Mouse (Mus musculus): ENCODE measurements around the gene Wnt5b. TPM values are rescaled to one million over a fixed set of nuclear protein-coding genes. Genes with fewer than 3 reads are reported as not detected.

Wnt5b gene
- total RNA-seq, 1 experiment, result 3.5 TPM

GRCm38 (mm10) chr6:119490549-119490948 is 53.6 kb downstream of the Wnt5b start:
- Histone ChIP-seq H3K27ac (ENCODE audit: insufficient read depth, low read depth, low read length, poor library complexity, severe bottlenecking) (no peak overlapping the region), H3K4me1 (ENCODE audit: control insufficient read depth in 2 of 2, insufficient read depth in 2 of 2, low read length in 2 of 2, poor library complexity in 1 of 2) (peaks cover 0 to 2% of the 10 kb centered on the region in 2 experiments; a peak in 1 of 4 replicates), H3K36me3 (ENCODE audit: control insufficient read depth, insufficient read depth, low read length, poor library complexity, severe bottlenecking) (no peaks in the 10 kb centered on the region), H3K9ac (ENCODE audit: insufficient read depth, low read depth, low read length, poor library complexity, severe bottlenecking) (no peak overlapping the region), H3K4me3 (ENCODE audit: insufficient read depth in 1 of 2, low read depth in 1 of 2, low read length in 2 of 2, poor library complexity in 1 of 2, severe bottlenecking in 1 of 2) (no peak overlapping the region), H3K9me3 (ENCODE audit: control insufficient read depth, insufficient read depth, low read depth, low read length) (no peaks in the 10 kb centered on the region)
- TF ChIP-seq CHD2 (IDR thresholded peaks at IDR 0.05; ENCODE audit: low read depth, low read length) (no peak), MAFK (IDR thresholded peaks at IDR 0.05; ENCODE audit: insufficient read depth, low read depth, low read length) (no peak), HCFC1 (IDR thresholded peaks at IDR 0.05; ENCODE audit: borderline replicate concordance, insufficient read depth, low read length) (no peak), ZNF384 (IDR thresholded peaks at IDR 0.05; ENCODE audit: low read depth, low read length) (no peak), ZC3H11A (IDR thresholded peaks at IDR 0.05; ENCODE audit: borderline replicate concordance, low read depth, low read length) (no peak)
- no peak for DNase-seq (ENCODE audit: low read depth, low spot score)
- in situ Hi-C loops (cut with MboI; ENCODE audit: low sequenced_read_pairs in 2 of 2, unreplicated experiment in 2 of 2), result loop anchor here (25.0 kb wide), 2 partner anchors 422 to 697 kb away; partner anchors contain the start of gene Rad52 (in 2 of the 2)

- Histone ChIP-seq H3K4me3 (ENCODE audit: insufficient read depth in 1 of 2, low read depth in 1 of 2, low read length in 2 of 2, poor library complexity in 1 of 2, severe bottlenecking in 1 of 2) (no peak overlapping the region), H3K9me3 (ENCODE audit: control insufficient read depth, insufficient read depth, low read depth, low read length) (no peaks in the 10 kb centered on the region), H3K36me3 (ENCODE audit: control insufficient read depth, insufficient read depth, low read length, poor library complexity, severe bottlenecking) (peaks cover under 1% of the 10 kb centered on the region; the same call in 1 of the 2 replicates), H3K27ac (ENCODE audit: insufficient read depth, low read depth, low read length, poor library complexity, severe bottlenecking) (no peak overlapping the region), H3K9ac (ENCODE audit: insufficient read depth, low read depth, low read length, poor library complexity, severe bottlenecking) (no peak overlapping the region), H3K4me1 (ENCODE audit: control insufficient read depth in 2 of 2, insufficient read depth in 2 of 2, low read length in 2 of 2, poor library complexity in 1 of 2) (peaks cover 0 to 2% of the 10 kb centered on the region in 2 experiments; a peak in 1 of 4 replicates)
- no peak for DNase-seq (ENCODE audit: low read depth, low spot score)
- TF ChIP-seq CHD2 (IDR thresholded peaks at IDR 0.05; ENCODE audit: low read depth, low read length) (no peak), ZC3H11A (IDR thresholded peaks at IDR 0.05; ENCODE audit: borderline replicate concordance, low read depth, low read length) (peak; percentile 90; the same call in 1 of the 2 replicates), ZNF384 (IDR thresholded peaks at IDR 0.05; ENCODE audit: low read depth, low read length) (no peak), MAFK (IDR thresholded peaks at IDR 0.05; ENCODE audit: insufficient read depth, low read depth, low read length) (no peak)
- in situ Hi-C loops (cut with MboI; ENCODE audit: low sequenced_read_pairs in 2 of 2, unreplicated experiment in 2 of 2), result loop anchor here (10.0 to 25.0 kb wide), 3 partner anchors 423 to 705 kb away; partner anchors contain the start of gene Rad52 (in 2 of the 2)
Measured at GRCm38 (mm10) chr6:119489765-119490164, 54.4 kb downstream of the Wnt5b start.

DNA sequence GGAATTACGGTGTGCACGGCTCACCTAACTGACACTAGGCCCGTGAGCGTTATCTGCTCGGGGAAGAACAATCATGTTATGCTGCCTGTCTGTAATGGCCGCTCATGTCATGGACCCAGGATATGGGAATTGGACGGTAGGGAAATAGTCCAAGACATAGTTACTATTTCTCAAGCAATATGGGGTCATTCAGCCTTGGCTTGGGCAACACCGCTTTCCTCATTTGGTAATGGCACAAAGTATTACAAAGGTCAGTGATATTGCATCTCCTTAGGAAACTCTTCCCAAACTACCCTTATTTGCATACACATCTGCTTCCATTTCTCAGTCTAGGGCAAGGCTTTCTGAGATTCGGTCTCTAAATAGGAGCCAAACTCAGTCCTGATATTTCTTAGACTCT is 56.5 kb downstream of the Wnt5b start:
- no peaks in the 10 kb centered on the region for H3K9me3 ChIP-seq (ENCODE audit: control insufficient read depth, insufficient read depth, low read depth, low read length)
- H3K9ac ChIP-seq (ENCODE audit: insufficient read depth, low read depth, low read length, poor library complexity, severe bottlenecking), result no peak overlapping the region
- H3K27ac ChIP-seq (ENCODE audit: insufficient read depth, low read depth, low read length, poor library complexity, severe bottlenecking), result no peak overlapping the region
- TF ChIP-seq ZC3H11A (IDR thresholded peaks at IDR 0.05; ENCODE audit: borderline replicate concordance, low read depth, low read length) (no peak), CHD2 (IDR thresholded peaks at IDR 0.05; ENCODE audit: low read depth, low read length) (no peak), MAFK (IDR thresholded peaks at IDR 0.05; ENCODE audit: insufficient read depth, low read depth, low read length) (no peak), ZNF384 (IDR thresholded peaks at IDR 0.05; ENCODE audit: low read depth, low read length) (no peak), HCFC1 (IDR thresholded peaks at IDR 0.05; ENCODE audit: borderline replicate concordance, insufficient read depth, low read length) (no peak)
- H3K4me1 ChIP-seq (ENCODE audit: control insufficient read depth in 2 of 2, insufficient read depth in 2 of 2, low read length in 2 of 2, poor library complexity in 1 of 2), result peaks cover 0 to 4% of the 10 kb centered on the region in 2 experiments; a peak in 2 of 4 replicates
- no peak overlapping the region for H3K4me3 ChIP-seq (ENCODE audit: insufficient read depth in 1 of 2, low read depth in 1 of 2, low read length in 2 of 2, poor library complexity in 1 of 2, severe bottlenecking in 1 of 2)
- H3K36me3 ChIP-seq (ENCODE audit: control insufficient read depth, insufficient read depth, low read length, poor library complexity, severe bottlenecking), result peaks cover 2% of the 10 kb centered on the region; the same call in 1 of the 2 replicates
- in situ Hi-C loops (cut with MboI; ENCODE audit: low sequenced_read_pairs in 2 of 2, unreplicated experiment in 2 of 2), result loop anchor here (10.0 to 25.0 kb wide), 3 partner anchors 425 to 707 kb away; partner anchors contain the start of gene Rad52 (in 2 of the 2)
- no peak for DNase-seq (ENCODE audit: low read depth, low spot score)

DNA sequence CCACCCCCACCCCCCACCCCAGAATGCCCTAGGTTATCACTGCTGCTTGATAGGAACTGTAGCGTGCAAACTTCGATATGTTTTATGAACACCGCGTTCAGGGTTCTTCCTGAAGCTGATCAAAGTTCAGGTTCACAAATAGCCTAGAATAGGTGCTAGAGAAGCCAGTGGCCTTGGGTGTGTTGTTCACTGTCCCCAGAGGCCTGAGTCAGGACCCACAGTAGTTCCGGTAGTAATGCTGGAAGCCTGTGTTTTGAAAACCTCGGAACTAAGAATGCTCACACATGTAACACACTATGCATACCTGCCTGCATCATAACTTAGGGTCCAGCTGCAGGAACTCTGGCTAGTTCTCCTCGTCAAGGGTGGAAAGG is 57.1 kb downstream of the Wnt5b start:
- H3K4me1 ChIP-seq (ENCODE audit: control insufficient read depth in 2 of 2, insufficient read depth in 2 of 2, low read length in 2 of 2, poor library complexity in 1 of 2), result peaks cover 2 to 4% of the 10 kb centered on the region in 2 experiments; a peak in 2 of 4 replicates
- no peak overlapping the region for H3K27ac ChIP-seq (ENCODE audit: insufficient read depth, low read depth, low read length, poor library complexity, severe bottlenecking)
- no peak overlapping the region for H3K4me3 ChIP-seq (ENCODE audit: insufficient read depth in 1 of 2, low read depth in 1 of 2, low read length in 2 of 2, poor library complexity in 1 of 2, severe bottlenecking in 1 of 2)
- in situ Hi-C loops (cut with MboI; ENCODE audit: low sequenced_read_pairs in 2 of 2, unreplicated experiment in 2 of 2), result loop anchor here (10.0 to 25.0 kb wide), 3 partner anchors 425 to 708 kb away; partner anchors contain the start of gene Rad52 (in 2 of the 2)
- no peaks in the 10 kb centered on the region for H3K9me3 ChIP-seq (ENCODE audit: control insufficient read depth, insufficient read depth, low read depth, low read length)
- no peak for DNase-seq (ENCODE audit: low read depth, low spot score)
- no peak overlapping the region for H3K9ac ChIP-seq (ENCODE audit: insufficient read depth, low read depth, low read length, poor library complexity, severe bottlenecking)
- H3K36me3 ChIP-seq (ENCODE audit: control insufficient read depth, insufficient read depth, low read length, poor library complexity, severe bottlenecking), result peaks cover 2% of the 10 kb centered on the region; the same call in 1 of the 2 replicates
- no peak for TF ChIP-seq CHD2 (IDR thresholded peaks at IDR 0.05; ENCODE audit: low read depth, low read length)
- no peak for TF ChIP-seq ZC3H11A (IDR thresholded peaks at IDR 0.05; ENCODE audit: borderline replicate concordance, low read depth, low read length)
- no peak for TF ChIP-seq HCFC1 (IDR thresholded peaks at IDR 0.05; ENCODE audit: borderline replicate concordance, insufficient read depth, low read length)
- no peak for TF ChIP-seq ZNF384 (IDR thresholded peaks at IDR 0.05; ENCODE audit: low read depth, low read length)
- no peak for TF ChIP-seq MAFK (IDR thresholded peaks at IDR 0.05; ENCODE audit: insufficient read depth, low read depth, low read length)
